Mouse (Mus musculus): ENCODE results near the gene Ankrd34a. TPM values are rescaled to one million over a fixed set of nuclear protein-coding genes. Genes with fewer than 3 reads are reported as not detected.
A peak's percentile ranks its signal among the peaks of the same experiment; 100 is the strongest.
"Not testable (repeated sequence)": the region's sequence is repeated elsewhere in the genome, so short reads cannot be mapped to it uniquely, and the experiment has no call there.

The Ankrd34a gene
- polyA plus RNA-seq, 1 experiment from 2014 or later, result 2.3 TPM

DNA sequence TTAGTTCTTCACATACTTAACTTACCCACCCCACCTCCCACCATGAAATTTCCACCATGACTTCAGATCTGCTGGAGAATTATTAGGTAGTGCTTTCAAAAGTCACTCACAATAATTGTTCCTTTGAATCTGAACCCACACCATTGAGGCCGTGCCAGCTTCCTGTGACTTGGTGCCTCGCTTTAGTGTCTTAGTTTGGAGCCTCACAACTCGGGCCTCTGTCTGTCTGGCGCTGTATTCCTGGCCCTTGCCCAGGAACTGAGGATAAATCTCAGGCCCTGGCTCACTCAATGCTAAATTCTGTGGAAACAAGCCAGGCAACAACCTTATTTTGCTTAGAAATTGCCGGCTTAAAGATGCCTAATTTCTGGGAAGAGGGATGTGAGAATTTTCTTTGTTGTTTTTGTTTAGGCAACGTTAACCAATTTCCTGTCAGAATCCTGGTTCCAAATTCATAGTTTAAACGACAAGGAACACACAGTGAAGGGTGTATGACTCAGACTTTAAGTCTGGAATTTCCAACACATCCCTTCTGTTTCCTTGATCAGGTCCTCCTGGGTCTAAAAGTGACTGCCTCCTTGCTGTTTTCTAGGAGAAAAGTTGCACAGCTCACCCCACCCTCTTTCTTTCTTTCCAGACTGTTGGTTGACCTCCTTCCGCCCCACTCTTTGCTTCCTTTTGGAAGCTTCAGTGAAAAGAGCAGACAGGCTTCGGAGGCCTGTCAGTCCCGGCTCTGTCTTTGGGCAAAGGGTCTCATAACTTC is 5.7 kb downstream of the Ankrd34a start:
- Histone ChIP-seq H3K9ac (ENCODE audit: low read length) (peak overlapping the region; percentile 70), H3K4me3 (ENCODE audit: low read depth, low read length) (peak overlapping the region; percentile 65), H3K4me1 (replicated peaks; ENCODE audit: control insufficient read depth, insufficient read depth, low read length) (peaks cover 22% of the 10 kb centered on the region), H3K4me2 (ENCODE audit: low read length) (peak overlapping the region; percentile 74), H3K27ac (ENCODE audit: low read depth) (peak overlapping the region; percentile 94), H3K27me3 (replicated peaks; ENCODE audit: control insufficient read depth, insufficient read depth, low read length) (0 out of 2 replicates have a peak, but pooled peaks cover 9% of the 10 kb centered on the region), H3K36me3 (ENCODE audit: control insufficient read depth, insufficient read depth, low read length) (peaks cover 10% of the 10 kb centered on the region; the same call in 1 of the 2 replicates), H3K9me3 (ENCODE audit: control insufficient read depth, low read length) (no peaks in the 10 kb centered on the region)
- ATAC-seq (replicated peaks; ENCODE audit: low FRiP score, low TSS enrichment, low read depth) (no peak), DNase-seq (ENCODE audit: low spot score) (no peak)
- 22% methylated on average over 10 of the region's 10 CpGs for WGBS

DNA sequence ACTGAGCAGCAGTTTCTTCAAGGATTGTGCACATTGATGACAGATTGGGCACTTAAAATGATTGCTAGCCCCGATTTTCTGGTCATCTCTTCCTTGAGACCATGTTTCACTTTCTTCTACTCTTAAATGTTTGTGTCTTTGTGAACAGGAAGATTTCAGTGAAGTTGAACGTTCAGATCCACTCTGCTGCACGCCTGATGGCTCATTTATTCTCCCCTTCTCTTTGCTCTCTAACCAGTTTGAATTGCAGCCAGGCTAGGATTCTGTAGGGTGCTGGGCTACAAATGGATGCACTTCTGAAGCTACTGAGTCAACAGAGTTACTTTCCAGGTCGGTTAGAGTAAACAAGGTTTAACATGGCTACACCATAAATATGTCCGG is 6.3 kb downstream of the Ankrd34a start:
- ATAC-seq (replicated peaks; ENCODE audit: low FRiP score, low TSS enrichment, low read depth) (no peak), DNase-seq (ENCODE audit: low spot score) (no peak)
- Histone ChIP-seq H3K27ac (ENCODE audit: low read depth) (peak overlapping the region; percentile 94), H3K36me3 (ENCODE audit: control insufficient read depth, insufficient read depth, low read length) (peaks cover 10% of the 10 kb centered on the region; the same call in 1 of the 2 replicates), H3K9me3 (ENCODE audit: control insufficient read depth, low read length) (no peaks in the 10 kb centered on the region), H3K4me3 (ENCODE audit: low read depth, low read length) (peak overlapping the region; percentile 65), H3K27me3 (replicated peaks; ENCODE audit: control insufficient read depth, insufficient read depth, low read length) (0 out of 2 replicates have a peak, but pooled peaks cover 9% of the 10 kb centered on the region), H3K9ac (ENCODE audit: low read length) (peak overlapping the region; percentile 70), H3K4me1 (replicated peaks; ENCODE audit: control insufficient read depth, insufficient read depth, low read length) (peaks cover 20% of the 10 kb centered on the region), H3K4me2 (ENCODE audit: low read length) (peak overlapping the region; percentile 74)
- WGBS, result 23% methylated on average over 5 of the region's 5 CpGs

- 69% methylated on average over 5 of the region's 5 CpGs for WGBS
- H3K9ac ChIP-seq (ENCODE audit: low read length), result peak overlapping the region; percentile 70
- 0 out of 2 replicates have a peak, but pooled peaks cover 9% of the 10 kb centered on the region for H3K27me3 ChIP-seq (replicated peaks; ENCODE audit: control insufficient read depth, insufficient read depth, low read length)
- peaks cover 18% of the 10 kb centered on the region for H3K4me1 ChIP-seq (replicated peaks; ENCODE audit: control insufficient read depth, insufficient read depth, low read length)
- ATAC-seq (replicated peaks; ENCODE audit: low FRiP score, low TSS enrichment, low read depth), result no peak
- DNase-seq (ENCODE audit: low spot score), result no peak
- H3K4me2 ChIP-seq (ENCODE audit: low read length), result peak overlapping the region; percentile 74
- H3K36me3 ChIP-seq (ENCODE audit: control insufficient read depth, insufficient read depth, low read length), result peaks cover 10% of the 10 kb centered on the region; the same call in 1 of the 2 replicates
- no peaks in the 10 kb centered on the region for H3K9me3 ChIP-seq (ENCODE audit: control insufficient read depth, low read length)
- peak overlapping the region; percentile 65 for H3K4me3 ChIP-seq (ENCODE audit: low read depth, low read length)
- H3K27ac ChIP-seq (ENCODE audit: low read depth), result no peak overlapping the region
Measured at GRCm38 (mm10) chr3:96603311-96603710, 6.9 kb downstream of the Ankrd34a start.

DNA sequence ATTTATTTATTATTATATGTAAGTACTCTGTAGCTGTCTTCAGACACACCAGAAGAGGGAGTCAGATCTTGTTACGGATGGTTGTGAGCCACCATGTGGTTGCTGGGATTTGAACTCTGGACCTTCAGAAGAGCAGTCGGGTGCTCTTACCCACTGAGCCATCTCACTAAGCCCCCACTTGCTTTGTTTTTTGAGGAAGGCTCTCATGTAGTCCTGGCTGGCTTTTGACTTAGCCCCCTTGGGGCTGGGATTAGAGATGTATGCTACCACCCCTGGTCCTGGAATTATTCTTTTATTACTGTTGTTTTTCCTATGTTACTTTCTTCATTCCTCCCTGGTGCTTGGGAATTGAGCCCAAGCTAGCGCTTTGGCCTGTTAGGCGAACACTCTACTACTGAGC is 9.6 kb downstream of the Ankrd34a start:
- DNase-seq (ENCODE audit: low spot score); H3K4me3 ChIP-seq (ENCODE audit: low read depth, low read length); H3K4me1 ChIP-seq (replicated peaks; ENCODE audit: control insufficient read depth, insufficient read depth, low read length); H3K27me3 ChIP-seq (replicated peaks; ENCODE audit: control insufficient read depth, insufficient read depth, low read length); ATAC-seq (replicated peaks; ENCODE audit: low FRiP score, low TSS enrichment, low read depth); H3K4me2 ChIP-seq (ENCODE audit: low read length); H3K9me3 ChIP-seq (ENCODE audit: control insufficient read depth, low read length); H3K27ac ChIP-seq (ENCODE audit: low read depth); H3K9ac ChIP-seq (ENCODE audit: low read length): not testable (repeated sequence)
- WGBS, result 94% methylated on average over 3 of the region's 4 CpGs
- peaks cover 13% of the 10 kb centered on the region for H3K36me3 ChIP-seq (ENCODE audit: control insufficient read depth, insufficient read depth, low read length)

GRCm38 (mm10) chr3:96606618-96607017 is 10.2 kb downstream of the Ankrd34a start:
- Histone ChIP-seq H3K27me3 (replicated peaks; ENCODE audit: control insufficient read depth, insufficient read depth, low read length) (no peaks in the 10 kb centered on the region), H3K9ac (ENCODE audit: low read length) (no peak overlapping the region), H3K4me3 (ENCODE audit: low read depth, low read length) (no peak overlapping the region), H3K4me1 (replicated peaks; ENCODE audit: control insufficient read depth, insufficient read depth, low read length) (peaks cover 10% of the 10 kb centered on the region; the same call in 1 of the 2 replicates), H3K4me2 (ENCODE audit: low read length) (no peak overlapping the region), H3K36me3 (ENCODE audit: control insufficient read depth, insufficient read depth, low read length) (peaks cover 18% of the 10 kb centered on the region), H3K27ac (ENCODE audit: low read depth) (no peak overlapping the region), H3K9me3 (ENCODE audit: control insufficient read depth, low read length) (no peaks in the 10 kb centered on the region)
- 92% methylated on average over 4 of the region's 4 CpGs for WGBS
- DNase-seq (ENCODE audit: low spot score) (no peak), ATAC-seq (replicated peaks; ENCODE audit: low FRiP score, low TSS enrichment, low read depth) (no peak)

- Histone ChIP-seq H3K4me3 (ENCODE audit: low read depth, low read length) (no peak overlapping the region), H3K36me3 (ENCODE audit: control insufficient read depth, insufficient read depth, low read length) (peaks cover 70% of the 10 kb centered on the region), H3K9me3 (ENCODE audit: control insufficient read depth, low read length) (no peaks in the 10 kb centered on the region), H3K4me1 (replicated peaks; ENCODE audit: control insufficient read depth, insufficient read depth, low read length) (no peaks in the 10 kb centered on the region), H3K9ac (ENCODE audit: low read length) (no peak overlapping the region), H3K27ac (ENCODE audit: low read depth) (no peak overlapping the region), H3K27me3 (replicated peaks; ENCODE audit: control insufficient read depth, insufficient read depth, low read length) (no peaks in the 10 kb centered on the region), H3K4me2 (ENCODE audit: low read length) (no peak overlapping the region)
- ATAC-seq (replicated peaks; ENCODE audit: low FRiP score, low TSS enrichment, low read depth) (no peak), DNase-seq (ENCODE audit: low spot score) (no peak)
- 92% methylated on average over 3 of the region's 3 CpGs for WGBS
Measured at GRCm38 (mm10) chr3:96617941-96618340, 21.5 kb downstream of the Ankrd34a start.

- no peak for ATAC-seq (replicated peaks; ENCODE audit: low FRiP score, low TSS enrichment, low read depth)
- Histone ChIP-seq H3K4me3 (ENCODE audit: low read depth, low read length) (no peak overlapping the region), H3K9ac (ENCODE audit: low read length) (no peak overlapping the region), H3K9me3 (ENCODE audit: control insufficient read depth, low read length) (no peaks in the 10 kb centered on the region), H3K27ac (ENCODE audit: low read depth) (no peak overlapping the region), H3K4me1 (replicated peaks; ENCODE audit: control insufficient read depth, insufficient read depth, low read length) (no peaks in the 10 kb centered on the region), H3K4me2 (ENCODE audit: low read length) (no peak overlapping the region), H3K27me3 (replicated peaks; ENCODE audit: control insufficient read depth, insufficient read depth, low read length) (no peaks in the 10 kb centered on the region), H3K36me3 (ENCODE audit: control insufficient read depth, insufficient read depth, low read length) (peaks cover 67% of the 10 kb centered on the region)
- WGBS, result 89% methylated on average over 4 of the region's 4 CpGs
- no peak for DNase-seq (ENCODE audit: low spot score)
Measured at GRCm38 (mm10) chr3:96623201-96623600, 26.8 kb downstream of the Ankrd34a start.

- H3K4me3 ChIP-seq (ENCODE audit: low read depth, low read length), result peak within 1 kb of the TSS; percentile 61
- H3K27ac ChIP-seq (ENCODE audit: low read depth), result peak within 1 kb of the TSS; percentile 82
- H3K4me2 ChIP-seq (ENCODE audit: low read length), result peak within 1 kb of the TSS; percentile 81
- H3K27me3 ChIP-seq (replicated peaks; ENCODE audit: control insufficient read depth, insufficient read depth, low read length), result no peaks in the 10 kb centered on the region
- H3K36me3 ChIP-seq (ENCODE audit: control insufficient read depth, insufficient read depth, low read length), result peaks cover 39% of the 10 kb centered on the region
- peaks cover 10% of the 10 kb centered on the region for H3K4me1 ChIP-seq (replicated peaks; ENCODE audit: control insufficient read depth, insufficient read depth, low read length)
- 1% methylated on average over 48 of the region's 48 CpGs for WGBS
- H3K9ac ChIP-seq (ENCODE audit: low read length), result peak within 1 kb of the TSS; percentile 86
- H3K9me3 ChIP-seq (ENCODE audit: control insufficient read depth, low read length), result no peaks in the 10 kb centered on the region
- ATAC-seq (replicated peaks; ENCODE audit: low FRiP score, low TSS enrichment, low read depth) (peak; percentile 93), DNase-seq (ENCODE audit: low spot score) (peak; percentile 98)
Measured at GRCm38 (mm10) chr3:96629729-96630600, 33.5 kb downstream of the Ankrd34a start, which contains the start of gene Rbm8a. Gene Rbm8a (plus strand): TSS chr3:96629933.
